Mouse (Mus musculus) naive thymus-derived CD4-positive, alpha-beta T cell, adult 2 months (primary cell): ENCODE measurements around the gene Myl6.
A peak's percentile ranks its signal among the peaks of the same experiment; 100 is the strongest.

Source experiments
- DNase-seq: peaks from one replicate; pipeline ENCODE4 v3.0.0-alpha.2; 2011; ENCODE audit warnings: low read depth

The Myl6 gene

DNA sequence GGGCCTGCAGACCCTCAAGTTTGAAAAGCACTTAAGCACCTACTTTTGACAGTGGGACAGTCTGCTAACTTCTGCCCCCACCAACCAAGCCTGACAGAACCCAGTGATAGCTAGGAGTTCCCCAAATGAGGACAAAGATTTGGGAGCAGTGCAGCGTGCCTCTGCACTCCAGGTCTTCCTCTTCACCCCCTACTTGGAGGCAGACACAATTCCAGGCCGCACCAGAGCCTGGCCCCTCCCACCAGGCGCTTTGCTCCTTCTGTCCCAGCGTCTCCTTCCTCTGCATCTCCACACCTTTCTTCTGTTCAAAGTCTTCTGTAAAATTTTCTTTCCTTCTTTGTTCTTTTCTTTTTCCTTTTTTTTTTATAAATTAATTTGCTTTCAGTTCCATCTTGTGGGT is 4.2 kb downstream of the Myl6 start:
- no peak for DNase-seq

- no peak for DNase-seq
These were observed 4.6 kb downstream of the Myl6 start for GRCm38 (mm10) chr10:128489380-128489779.

DNA sequence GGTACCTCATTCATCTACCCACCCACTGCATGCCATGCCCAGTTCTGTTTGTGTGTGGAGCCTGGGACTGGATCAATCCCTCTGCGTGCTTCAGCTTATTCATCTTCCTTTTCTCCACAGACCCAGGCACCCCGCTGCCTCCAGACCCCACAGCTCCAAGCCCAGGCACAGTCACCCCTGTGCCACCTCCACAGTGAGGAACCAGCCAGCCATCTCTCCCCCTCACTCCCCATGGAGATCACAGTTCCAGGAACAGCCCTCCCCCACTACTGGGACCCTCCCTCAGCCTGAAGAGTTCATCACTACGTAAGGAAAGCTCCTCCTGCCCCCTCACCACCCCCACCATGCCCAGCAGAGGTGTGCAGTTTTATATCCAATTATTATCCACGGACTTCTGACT is 5.2 kb downstream of the Myl6 start:
- DNase-seq, result no peak

GRCm38 (mm10) chr10:128487861-128488712 is 5.9 kb downstream of the Myl6 start:
- DNase-seq, result no peak

GRCm38 (mm10) chr10:128486370-128486769 is 7.6 kb downstream of the Myl6 start:
- no peak for DNase-seq

DNA sequence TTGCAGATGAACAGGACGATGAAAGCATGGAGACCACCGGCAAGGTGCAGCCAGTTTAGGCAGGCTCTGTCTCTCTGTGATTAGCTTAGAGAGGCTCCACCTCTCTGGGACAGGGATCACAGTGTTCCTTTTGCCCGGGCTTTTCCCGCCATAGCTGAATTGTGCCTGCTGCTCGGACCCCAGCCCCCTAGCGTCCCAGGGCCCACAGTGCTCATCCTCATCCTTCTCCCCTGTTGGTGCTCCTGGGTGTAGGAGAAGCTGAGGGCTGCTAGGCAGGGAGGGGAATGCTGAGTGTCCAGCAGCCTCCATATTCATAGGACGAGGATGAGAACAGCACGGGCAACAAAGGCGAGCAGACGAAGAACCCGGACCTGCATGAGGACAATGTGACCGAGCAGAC is 19.6 kb downstream of the Myl6 start:
- DNase-seq, result no peak

DNA sequence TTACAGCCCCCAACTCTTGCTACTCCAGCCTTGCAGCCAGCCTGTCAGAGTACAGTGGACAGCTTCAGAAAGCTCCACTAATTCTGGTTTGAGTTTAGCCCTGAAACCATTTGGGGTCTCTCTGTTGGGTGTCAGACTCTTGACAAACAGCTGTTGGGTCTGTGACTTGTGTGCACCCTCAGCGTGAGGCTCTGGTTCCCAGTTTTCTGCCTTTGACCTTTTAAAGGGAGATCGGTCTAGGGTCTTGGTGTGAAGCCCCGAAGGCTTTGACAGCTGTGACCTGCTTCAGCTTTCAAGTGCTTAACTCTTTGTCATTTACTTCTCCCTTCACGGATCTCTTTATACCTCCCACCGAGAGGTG is 33.7 kb downstream of the Myl6 start:
- DNase-seq, result no peak

DNA sequence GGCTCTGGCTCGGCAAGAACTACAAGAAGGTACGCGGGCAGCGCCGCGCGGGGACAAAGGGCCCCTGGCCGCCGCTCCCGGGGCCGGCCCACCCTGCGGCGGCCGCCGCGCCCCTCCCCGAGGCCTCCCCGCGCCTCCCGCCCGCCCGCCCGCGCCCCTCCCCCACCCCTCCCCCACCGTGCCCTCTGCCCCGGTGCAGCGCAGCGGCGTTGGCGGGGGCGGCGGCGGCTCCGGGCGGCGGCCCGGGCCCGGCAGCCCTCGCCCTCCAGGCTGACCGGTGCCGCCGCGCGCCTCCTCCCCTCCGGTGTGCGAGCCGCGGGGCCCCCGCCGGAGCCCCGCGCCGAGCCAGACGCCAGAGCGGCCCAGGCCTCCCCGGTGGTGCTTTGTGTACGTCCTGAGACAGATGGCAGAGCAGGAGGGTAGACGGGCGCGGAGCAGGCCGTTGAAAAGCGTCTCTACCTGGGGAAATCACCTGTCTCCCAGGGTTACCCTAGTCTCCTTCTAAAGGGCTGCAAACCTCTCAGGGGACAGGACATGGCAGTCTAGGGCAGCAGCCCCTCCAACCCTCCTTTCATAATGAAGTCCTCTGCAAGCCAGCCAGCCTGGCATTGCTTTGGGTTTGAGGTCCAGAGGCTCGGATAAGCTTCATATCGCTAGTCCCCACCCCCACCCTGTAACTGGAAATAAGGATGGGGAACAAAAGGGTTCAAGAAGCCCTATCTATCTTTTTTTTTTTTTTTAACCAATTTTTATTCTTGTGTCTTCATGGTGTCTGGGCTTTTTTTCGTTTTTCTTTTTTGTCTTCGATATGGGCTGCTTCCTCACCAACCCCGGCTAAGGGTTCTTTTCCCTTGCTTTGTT is 34.3 kb downstream of the Myl6 start:
- DNase-seq, result peak; percentile 68

DNA sequence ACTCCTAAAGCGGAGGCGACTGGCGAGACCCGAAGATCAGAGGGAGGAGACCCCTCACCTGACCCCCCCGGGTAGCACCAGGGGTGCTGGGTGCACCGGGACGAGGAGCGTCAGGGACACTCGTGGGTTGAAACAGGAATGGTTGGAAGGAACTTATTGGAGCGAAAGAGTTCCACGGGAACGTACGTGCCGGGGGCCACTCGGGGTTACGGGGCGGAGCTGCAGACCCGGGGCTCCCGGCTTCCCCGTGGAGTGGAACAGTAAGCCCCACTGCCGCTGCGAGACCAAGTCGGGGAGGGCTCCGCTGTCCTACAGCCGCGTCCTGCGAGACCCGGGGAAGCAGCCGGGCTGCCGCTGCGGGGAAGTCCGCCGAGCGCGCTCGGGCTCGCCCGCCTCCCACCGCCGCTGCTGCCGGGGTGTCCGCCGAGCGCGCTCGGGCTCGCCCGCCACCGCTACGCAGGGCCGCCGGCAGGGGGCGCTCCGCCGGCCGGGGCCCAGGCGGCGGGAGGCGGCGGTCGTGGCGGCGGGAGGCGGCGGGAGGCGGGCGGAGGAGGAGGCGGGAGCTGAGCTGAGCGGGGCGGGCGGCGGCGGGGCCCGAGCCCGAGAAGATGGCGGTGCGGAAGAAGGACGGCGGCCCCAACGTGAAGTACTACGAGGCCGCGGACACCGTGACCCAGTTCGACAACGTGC is 35.1 kb downstream of the Myl6 start, which contains the start of gene Smarcc2:
Gene Smarcc2, plus strand, starts transcription at position 530 of the 690 bp plus-strand sequence.
- peak; percentile 89 for DNase-seq

DNA sequence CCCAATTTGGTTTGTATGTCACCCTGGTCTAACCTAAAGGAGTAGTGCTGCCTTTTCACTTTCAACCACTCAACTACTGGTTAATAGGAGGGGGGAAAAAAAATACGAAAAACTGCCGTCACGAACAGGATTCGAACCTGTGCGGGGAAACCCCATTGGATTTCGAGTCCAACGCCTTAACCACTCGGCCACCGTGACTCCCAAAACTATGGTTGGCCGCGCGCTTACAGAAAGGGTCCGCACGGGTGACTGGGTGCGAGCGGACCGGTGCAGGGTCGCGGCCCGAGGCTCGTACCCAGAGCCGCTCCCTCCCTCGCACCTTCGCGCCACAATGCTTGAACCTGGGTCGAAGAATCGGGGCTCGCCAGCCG is 35.6 kb downstream of the Myl6 start:
- DNase-seq, result peak; percentile 80

- no peak for DNase-seq
These were observed 36.3 kb downstream of the Myl6 start for GRCm38 (mm10) chr10:128457676-128458075.

DNA sequence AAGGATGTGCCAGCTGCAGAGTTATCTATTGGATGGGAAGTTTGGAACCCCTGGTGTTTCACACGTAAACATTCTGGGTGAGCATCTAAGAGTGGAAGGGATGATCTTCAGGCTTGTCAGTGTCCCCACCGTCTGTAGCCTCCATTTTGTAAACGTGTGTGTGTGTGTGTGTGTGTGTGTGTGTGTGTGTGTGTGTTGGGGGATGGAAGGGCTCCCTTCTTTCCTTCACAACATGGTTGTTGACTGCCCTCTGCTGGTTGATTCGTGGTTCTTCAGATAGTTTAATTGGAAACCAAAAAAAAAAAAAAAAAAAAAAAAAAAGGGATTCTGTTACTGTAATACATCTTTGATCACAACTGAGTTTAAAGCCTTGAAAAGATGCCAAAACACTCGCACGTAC is 38.7 kb downstream of the Myl6 start:
- peak; percentile 88 for DNase-seq

GRCm38 (mm10) chr10:128454471-128454870 is 39.5 kb downstream of the Myl6 start:
- DNase-seq, result no peak

DNA sequence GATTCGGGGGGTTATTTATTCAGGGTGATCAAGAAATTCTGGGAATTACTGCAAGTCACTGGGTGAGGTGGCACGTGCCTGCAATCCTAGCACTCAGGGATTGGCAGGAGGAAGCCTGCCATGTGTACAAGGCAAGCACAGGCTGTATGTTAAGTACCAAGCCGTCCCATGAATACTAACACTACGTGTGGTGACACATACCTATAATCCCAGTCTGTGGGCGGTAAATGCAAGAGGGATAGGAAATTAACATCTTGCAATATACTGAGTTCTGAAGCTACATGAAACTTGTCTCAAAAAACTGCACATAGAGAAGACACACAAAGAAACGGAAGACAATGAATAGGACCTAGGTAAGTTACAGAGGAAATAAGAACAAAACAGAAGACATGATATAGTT is 42.9 kb downstream of the Myl6 start:
- no peak for DNase-seq

- no peak for DNase-seq
These were observed 48.5 kb downstream of the Myl6 start for GRCm38 (mm10) chr10:128445407-128445806.

GRCm38 (mm10) chr10:128444354-128444753 is 49.6 kb downstream of the Myl6 start:
- DNase-seq, result no peak

DNA sequence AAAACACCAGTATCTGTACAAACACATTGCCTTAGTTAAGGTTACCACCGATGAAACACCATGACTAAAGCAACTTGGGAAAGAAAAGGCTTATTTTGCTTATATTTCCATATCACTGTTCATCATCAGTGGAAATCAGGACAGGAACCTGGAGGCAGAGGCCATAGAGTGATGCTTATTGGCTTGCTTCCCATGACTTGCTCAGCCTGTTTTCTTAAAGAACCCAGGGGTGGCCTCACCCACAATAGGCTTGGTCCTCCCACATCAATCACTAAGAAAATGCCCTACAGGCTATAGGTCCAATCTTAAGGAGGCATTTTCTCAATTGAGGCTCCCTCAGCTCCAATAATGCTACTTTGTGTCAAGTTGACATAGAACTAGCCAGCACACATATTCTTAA is 51.2 kb downstream of the Myl6 start:
- no peak for DNase-seq

DNA sequence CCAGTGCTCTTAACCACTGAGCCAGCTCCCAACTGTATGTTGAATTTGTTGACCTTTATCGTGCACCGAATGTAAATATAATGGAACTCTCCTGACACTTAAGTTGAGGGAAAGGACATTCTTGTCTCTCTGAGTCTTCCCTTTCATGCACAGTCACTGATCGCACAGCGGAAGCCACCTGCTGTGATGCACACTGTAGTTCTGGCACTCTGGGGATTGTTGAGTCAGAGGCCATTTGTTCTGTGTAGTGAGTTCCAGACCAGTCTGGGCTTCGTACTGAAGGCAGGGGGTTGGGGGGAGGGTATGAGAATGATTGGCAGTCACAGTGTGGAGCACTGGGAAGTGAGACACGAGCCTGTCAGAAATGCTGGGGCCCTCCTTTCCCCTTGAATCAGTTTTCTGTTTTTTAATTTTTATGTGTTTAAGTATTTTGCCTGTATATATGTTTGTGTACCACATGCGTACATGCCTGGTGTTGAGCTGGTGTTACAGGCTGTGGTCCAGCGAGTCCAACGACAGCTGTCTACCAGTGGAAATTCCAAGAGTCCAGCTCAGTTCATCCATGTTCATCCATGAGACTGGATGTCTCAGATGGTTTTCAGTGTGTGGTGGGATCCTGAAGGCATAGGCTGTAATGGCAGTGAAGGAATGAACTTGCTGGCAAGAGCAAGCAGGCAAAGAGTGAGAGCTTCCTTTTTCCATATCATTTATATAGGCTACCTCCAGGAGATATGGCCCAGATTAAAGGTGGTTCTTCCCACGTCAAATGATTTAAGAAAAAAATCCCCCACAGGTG is 52.4 kb downstream of the Myl6 start:
- no peak for DNase-seq
